Mouse (Mus musculus) cerebellum, adult 2 months (tissue): ENCODE data around the gene Slc39a11.

ENCODE experiments used
- CTCF ChIP-seq: fragments of 200-500 bp; IDR thresholded peaks from 2 replicates; pipeline ENCODE4 v1.5.1; 2011; ENCODE audit warnings: low read depth, mild to moderate bottlenecking, control low read depth, low read length, moderate library complexity, borderline replicate concordance; ENCODE audit not compliant: insufficient read depth
- POLR2A ChIP-seq: fragments of 200-500 bp; IDR thresholded peaks from 2 replicates; pipeline ENCODE4 v1.6.1; 2011; ENCODE audit warnings: low read length, control low read depth, borderline replicate concordance; ENCODE audit not compliant: insufficient read depth

DNA sequence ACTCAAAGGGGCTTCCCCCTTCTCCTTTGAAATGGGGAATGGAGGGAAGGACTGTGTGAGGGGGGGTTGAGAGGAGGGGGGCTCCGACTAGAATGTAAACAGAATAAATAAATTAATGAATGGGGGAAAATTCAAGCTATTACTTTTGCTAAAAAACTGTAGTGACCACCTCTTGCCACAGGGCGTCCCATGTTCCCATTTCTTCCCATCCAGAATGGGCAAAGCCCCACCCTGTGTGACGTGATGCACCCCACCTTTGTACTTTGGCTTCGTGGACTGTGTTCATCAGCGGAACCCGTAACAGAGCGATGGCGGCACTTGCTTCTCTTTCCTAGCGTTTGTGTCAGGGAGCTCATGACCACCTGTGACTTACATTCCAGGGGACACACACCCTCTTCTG, 273.8 kb downstream of the Slc39a11 start:
- TF ChIP-seq CTCF, result 0 out of 2 replicates have a peak, but pooled peaks have one; percentile 19
- TF ChIP-seq POLR2A, result no peak
